Mouse (Mus musculus): ENCODE measurements around the gene Pomp. TPM values are rescaled to one million over a fixed set of nuclear protein-coding genes. Genes with fewer than 3 reads are reported as not detected.

The Pomp gene
- polyA plus RNA-seq, 1 experiment from 2014 or later = 524 TPM

- no peak overlapping the region for H3K27ac ChIP-seq
- H3K4me3 ChIP-seq (ENCODE audit: inconsistent target) = no peak overlapping the region
- no peaks in the 10 kb centered on the region for H3K79me2 ChIP-seq (ENCODE audit: inconsistent target)
- H3K36me3 ChIP-seq (ENCODE audit: inconsistent target) = no peaks in the 10 kb centered on the region
- WGBS (ENCODE audit: missing documents) = 94% methylated on average over 14 of the region's 15 CpGs
These were observed 41.9 kb downstream of the Pomp start for GRCm38 (mm10) chr5:147902008-147902757.

- H3K79me2 ChIP-seq (ENCODE audit: inconsistent target) = no peaks in the 10 kb centered on the region
- WGBS (ENCODE audit: missing documents) = 93% methylated on average over 7 of the region's 9 CpGs
- no peak overlapping the region for H3K27ac ChIP-seq
- H3K4me3 ChIP-seq (ENCODE audit: inconsistent target) = no peak overlapping the region
- no peaks in the 10 kb centered on the region for H3K36me3 ChIP-seq (ENCODE audit: inconsistent target)
These were observed 42.9 kb downstream of the Pomp start for GRCm38 (mm10) chr5:147903166-147903565.

GRCm38 (mm10) chr5:147907144-147907543 is 46.9 kb downstream of the Pomp start:
- 70% methylated on average over 9 of the region's 11 CpGs for WGBS (ENCODE audit: missing documents)
- Histone ChIP-seq H3K79me2 (ENCODE audit: inconsistent target) (no peaks in the 10 kb centered on the region), H3K27ac (no peak overlapping the region)

GRCm38 (mm10) chr5:147907851-147908250 is 47.6 kb downstream of the Pomp start:
- H3K79me2 ChIP-seq (ENCODE audit: inconsistent target) = no peaks in the 10 kb centered on the region
- H3K27ac ChIP-seq = no peak overlapping the region
- 96% methylated on average over 8 of the region's 8 CpGs for WGBS (ENCODE audit: missing documents)
- H3K36me3 ChIP-seq (ENCODE audit: inconsistent target) = no peaks in the 10 kb centered on the region
- no peak overlapping the region for H3K4me3 ChIP-seq (ENCODE audit: inconsistent target)

More at GRCm38 (mm10) chr5:147907144-147907543, 46.9 kb downstream of the Pomp start:
- Histone ChIP-seq H3K36me3 (ENCODE audit: inconsistent target) (no peaks in the 10 kb centered on the region), H3K4me3 (ENCODE audit: inconsistent target) (no peak overlapping the region)

- Histone ChIP-seq H3K36me3 (ENCODE audit: inconsistent target) (no peaks in the 10 kb centered on the region), H3K27ac (peak overlapping the region; percentile 76), H3K79me2 (ENCODE audit: inconsistent target) (no peaks in the 10 kb centered on the region), H3K4me3 (ENCODE audit: inconsistent target) (no peak overlapping the region)
- 64% methylated on average over 12 of the region's 12 CpGs for WGBS (ENCODE audit: missing documents)
These were observed 50.7 kb downstream of the Pomp start for GRCm38 (mm10) chr5:147910807-147911509.

DNA sequence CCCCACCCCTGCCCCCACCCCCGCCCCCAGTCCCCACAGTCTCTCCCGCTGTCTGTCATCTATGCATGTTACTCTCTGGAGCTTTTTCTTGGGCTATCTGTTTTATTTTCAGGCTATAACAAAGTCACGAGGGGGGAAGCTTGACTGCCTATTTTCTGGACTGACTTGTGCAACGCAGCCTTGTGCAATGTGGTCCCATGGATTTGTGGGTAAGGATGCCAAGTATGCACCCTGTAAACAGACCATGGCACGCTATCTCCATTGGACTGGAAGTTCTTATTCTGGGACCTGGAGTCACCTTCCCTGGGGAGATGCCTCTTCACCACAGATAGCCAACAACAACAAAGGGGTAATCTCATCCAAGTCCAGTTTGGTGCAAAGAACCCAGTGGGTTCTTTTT is 51.5 kb downstream of the Pomp start:
- no peaks in the 10 kb centered on the region for H3K79me2 ChIP-seq (ENCODE audit: inconsistent target)
- H3K27ac ChIP-seq = peak overlapping the region; percentile 76
- H3K4me3 ChIP-seq (ENCODE audit: inconsistent target) = no peak overlapping the region
- no peaks in the 10 kb centered on the region for H3K36me3 ChIP-seq (ENCODE audit: inconsistent target)
- 49% methylated on average over 5 of the region's 5 CpGs for WGBS (ENCODE audit: missing documents)

- Histone ChIP-seq H3K4me3 (ENCODE audit: inconsistent target) (no peak overlapping the region), H3K27ac (0 out of 2 replicates have a peak overlapping the region, but pooled peaks have one; percentile 10), H3K36me3 (ENCODE audit: inconsistent target) (no peaks in the 10 kb centered on the region), H3K79me2 (ENCODE audit: inconsistent target) (no peaks in the 10 kb centered on the region)
- 60% methylated on average over 10 of the region's 14 CpGs for WGBS (ENCODE audit: missing documents)
These were observed 53.1 kb downstream of the Pomp start for GRCm38 (mm10) chr5:147913241-147913842.

GRCm38 (mm10) chr5:147915038-147915566 is 54.8 kb downstream of the Pomp start:
- no peaks in the 10 kb centered on the region for H3K79me2 ChIP-seq (ENCODE audit: inconsistent target)
- WGBS (ENCODE audit: missing documents) = 60% methylated on average over 6 of the region's 6 CpGs
- H3K36me3 ChIP-seq (ENCODE audit: inconsistent target) = no peaks in the 10 kb centered on the region
- no peak overlapping the region for H3K4me3 ChIP-seq (ENCODE audit: inconsistent target)
- H3K27ac ChIP-seq = no peak overlapping the region

GRCm38 (mm10) chr5:147916171-147916570 is 55.9 kb downstream of the Pomp start:
- no peaks in the 10 kb centered on the region for H3K36me3 ChIP-seq (ENCODE audit: inconsistent target)
- no peak overlapping the region for H3K4me3 ChIP-seq (ENCODE audit: inconsistent target)
- no peaks in the 10 kb centered on the region for H3K79me2 ChIP-seq (ENCODE audit: inconsistent target)
- H3K27ac ChIP-seq = no peak overlapping the region
- 91% methylated on average over 7 of the region's 9 CpGs for WGBS (ENCODE audit: missing documents)

DNA sequence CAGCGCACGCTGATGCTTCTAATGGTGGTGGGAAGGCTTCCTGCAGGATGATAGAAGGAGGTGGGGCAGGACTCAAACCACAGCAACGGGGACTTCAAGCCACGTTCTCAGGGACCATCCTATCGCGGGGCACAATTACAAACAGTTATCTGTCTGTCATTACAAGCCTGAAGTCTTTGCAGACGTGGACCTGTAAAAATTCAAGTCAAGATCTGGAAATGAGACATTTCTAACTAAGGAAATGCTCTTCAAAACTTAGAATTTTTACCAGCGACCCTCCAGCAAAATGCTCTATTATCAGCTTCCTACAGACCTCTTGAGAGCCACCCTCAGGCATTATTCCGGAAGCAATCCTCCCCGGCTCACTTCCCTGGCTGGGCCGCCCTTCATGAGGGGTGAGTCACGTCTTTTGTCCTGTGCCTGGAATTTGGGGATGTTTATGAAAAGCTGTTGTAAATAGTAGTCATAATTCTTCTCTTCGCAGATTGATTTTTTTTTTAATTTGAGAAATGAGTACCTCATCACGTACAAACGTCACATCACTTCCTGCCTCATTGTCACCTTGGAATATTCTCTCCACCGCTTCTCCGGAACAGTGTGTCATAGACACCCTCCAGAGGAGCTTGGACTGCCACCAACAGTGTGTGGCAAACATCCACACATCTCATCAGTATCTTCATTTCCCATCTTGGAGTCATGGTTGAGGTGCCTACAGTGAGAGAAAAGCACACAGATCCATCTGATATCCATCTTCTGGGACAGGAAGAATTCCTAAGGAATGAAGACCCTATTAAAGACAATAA is 58.0 kb downstream of the Pomp start:
- WGBS (ENCODE audit: missing documents) = 14% methylated on average over 17 of the region's 17 CpGs
- H3K27ac ChIP-seq = no peak overlapping the region
- H3K79me2 ChIP-seq (ENCODE audit: inconsistent target) = no peaks in the 10 kb centered on the region
- H3K36me3 ChIP-seq (ENCODE audit: inconsistent target) = no peaks in the 10 kb centered on the region
- no peak overlapping the region for H3K4me3 ChIP-seq (ENCODE audit: inconsistent target)

DNA sequence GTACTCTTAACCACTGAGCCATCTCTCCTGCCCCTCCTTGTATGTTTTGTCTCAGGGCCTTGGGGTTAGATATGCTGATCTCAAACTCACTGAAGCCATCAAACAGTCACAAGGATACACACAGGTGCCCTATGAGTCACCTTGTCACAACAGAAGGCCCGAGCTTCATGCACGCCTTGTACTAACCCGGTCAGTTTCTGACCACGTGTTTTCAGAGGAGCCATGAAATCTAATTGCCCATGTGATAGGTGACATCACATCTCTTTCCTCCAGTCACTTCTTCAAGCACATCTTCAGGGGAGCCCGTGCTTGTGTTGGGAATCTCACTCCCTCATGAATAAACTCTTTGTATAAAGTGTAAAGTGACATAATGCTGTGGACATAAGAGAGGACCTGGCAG is 64.4 kb downstream of the Pomp start:
- Histone ChIP-seq H3K27ac (no peak overlapping the region), H3K79me2 (ENCODE audit: inconsistent target) (no peaks in the 10 kb centered on the region), H3K4me3 (ENCODE audit: inconsistent target) (no peak overlapping the region), H3K36me3 (ENCODE audit: inconsistent target) (no peaks in the 10 kb centered on the region)
- WGBS (ENCODE audit: missing documents) = 84% methylated on average over 5 of the region's 5 CpGs
